In genomic region chr2:17436739-17437440, GRCm38 (mm10) we compare ENCODE assay signal across 28 mouse cellular contexts.
DNase-seq lines count a peak whose midpoint lies in the region; ATAC-seq lines count a peak whose summit lies in the region.
"Had no signal": no experiment of that assay in that cellular context is flagged by ENCODE, and none has a peak within 500 bp of the region (broad histone marks: within the 10 kb centered on the region; RNA-seq: fewer than 3 reads in every experiment).

No protein-coding gene starts in this region.

- no peak overlapping the region for H3K4me2 ChIP-seq in hindbrain, embryonic 12.5 days (replicated peaks)
- H3K4me2 ChIP-seq in hindbrain, embryonic 16.5 days (ENCODE audit: low read length) = no peak overlapping the region
- H3K4me2 ChIP-seq in forebrain, embryonic 13.5 days = no peak overlapping the region; the same call in 1 of the 2 replicates
- H3K4me2 ChIP-seq: embryonic facial prominence, embryonic 12.5 days; hindbrain, embryonic 13.5 days; kidney, embryonic 15.5 days; neural tube, embryonic 13.5 days; stomach, embryonic 15.5 days had no signal

- no peaks in the 10 kb centered on the region for H3K9me3 ChIP-seq in hindbrain, embryonic 12.5 days (replicated peaks)
- no peaks in the 10 kb centered on the region for H3K9me3 ChIP-seq in hindbrain, embryonic 16.5 days (ENCODE audit: control insufficient read depth, low read length)
- H3K9me3 ChIP-seq in forebrain, embryonic 13.5 days (replicated peaks) = no peaks in the 10 kb centered on the region
- H3K9me3 ChIP-seq: embryonic facial prominence, embryonic 12.5 days; heart, embryonic 10.5 days; hindbrain, embryonic 13.5 days; kidney, embryonic 15.5 days; limb, embryonic 10.5 days; megakaryocyte, embryonic 14.5 days; neural tube, embryonic 13.5 days; stomach, embryonic 15.5 days had no signal

- H3K4me3 ChIP-seq in hindbrain, embryonic 12.5 days = no peak overlapping the region
- no peak overlapping the region for H3K4me3 ChIP-seq in hindbrain, embryonic 16.5 days (ENCODE audit: low read length)
- no peak overlapping the region for H3K4me3 ChIP-seq in forebrain, embryonic 13.5 days
- H3K4me3 ChIP-seq: embryonic facial prominence, embryonic 12.5 days; heart, embryonic 10.5 days; hindbrain, embryonic 13.5 days; kidney, embryonic 15.5 days; limb, embryonic 10.5 days; megakaryocyte, embryonic 14.5 days; neural tube, embryonic 13.5 days; stomach, embryonic 15.5 days had no signal

- peaks cover 6% of the 10 kb centered on the region; the same call in 1 of the 2 replicates for H3K27me3 ChIP-seq in hindbrain, embryonic 12.5 days
- no peaks in the 10 kb centered on the region; the same call in 1 of the 2 replicates for H3K27me3 ChIP-seq in hindbrain, embryonic 16.5 days (replicated peaks; ENCODE audit: control insufficient read depth, insufficient read depth, low read length)
- H3K27me3 ChIP-seq in forebrain, embryonic 13.5 days = peaks cover 3% of the 10 kb centered on the region; the same call in 1 of the 2 replicates
- H3K27me3 ChIP-seq: embryonic facial prominence, embryonic 12.5 days; kidney, embryonic 15.5 days; megakaryocyte, embryonic 14.5 days; neural tube, embryonic 13.5 days; stomach, embryonic 15.5 days had no signal

- peak; percentile 7 for DNase-seq in embryo, embryonic 10 days (ENCODE audit: low spot score)
- DNase-seq in embryo, embryonic 9.5 days (ENCODE audit: extremely low spot score) = no peak
- peak; percentile 50 for DNase-seq in retina, embryonic 14.5 days (ENCODE audit: low spot score)
- no peak for DNase-seq in gastrocnemius, adult 8-10 months (ENCODE audit: low spot score in 2 of 2)
- DNase-seq in Muller cell, postnatal 12 days (ENCODE audit: inconsistent ontology term) = no peak
- DNase-seq: adrenal gland, postnatal 14 days; cerebellum, adult 11 months; cerebellum, postnatal 14 days; gastrocnemius, postnatal 36 days; kidney, postnatal 4 days; layer of hippocampus, adult 9-11 months; liver, postnatal 0 days; lung, postnatal 10 days; right cerebral cortex, postnatal 25 days; thymus, postnatal 14 days had no signal

- peak; percentile 79 for ATAC-seq in hindbrain, embryonic 12.5 days (ENCODE audit: low FRiP score)
- no peak for ATAC-seq in hindbrain, embryonic 16.5 days
- ATAC-seq in forebrain, embryonic 13.5 days = peak; percentile 69
- ATAC-seq: activated CD4-positive, CD25-positive, alpha-beta regulatory T cell, adult 4 months; intestine, embryonic 16.5 days; liver, postnatal 0 days had no signal

- H3K4me1 ChIP-seq in hindbrain, embryonic 12.5 days = peaks cover 8% of the 10 kb centered on the region
- H3K4me1 ChIP-seq in hindbrain, embryonic 16.5 days (ENCODE audit: control insufficient read depth, insufficient read depth, low read depth, low read length) = no peaks in the 10 kb centered on the region
- peaks cover 10% of the 10 kb centered on the region for H3K4me1 ChIP-seq in forebrain, embryonic 13.5 days
- H3K4me1 ChIP-seq: embryonic facial prominence, embryonic 12.5 days; heart, embryonic 10.5 days; kidney, embryonic 15.5 days; limb, embryonic 10.5 days; megakaryocyte, embryonic 14.5 days; neural tube, embryonic 13.5 days; stomach, embryonic 15.5 days had no signal

- WGBS in hindbrain, embryonic 12.5 days = 36% methylated on average over 10 of the region's 10 CpGs
- 39% methylated on average over 10 of the region's 10 CpGs for WGBS in hindbrain, embryonic 16.5 days
- 25% methylated on average over 10 of the region's 10 CpGs for WGBS in forebrain, embryonic 13.5 days

- no peak overlapping the region for H3K27ac ChIP-seq in hindbrain, embryonic 12.5 days
- H3K27ac ChIP-seq in hindbrain, embryonic 16.5 days (ENCODE audit: low read depth, low read length) = no peak overlapping the region
- H3K27ac ChIP-seq in forebrain, embryonic 13.5 days = no peak overlapping the region
- H3K27ac ChIP-seq: embryonic facial prominence, embryonic 12.5 days; heart, embryonic 10.5 days; hindbrain, embryonic 13.5 days; kidney, embryonic 15.5 days; limb, embryonic 10.5 days; neural tube, embryonic 13.5 days; stomach, embryonic 15.5 days had no signal

- H3K9ac ChIP-seq in hindbrain, embryonic 12.5 days = no peak overlapping the region
- no peak overlapping the region for H3K9ac ChIP-seq in hindbrain, embryonic 16.5 days (ENCODE audit: low read depth, low read length)
- no peak overlapping the region for H3K9ac ChIP-seq in forebrain, embryonic 13.5 days
- H3K9ac ChIP-seq: embryonic facial prominence, embryonic 12.5 days; hindbrain, embryonic 13.5 days; kidney, embryonic 15.5 days; liver, postnatal 0 days; neural tube, embryonic 13.5 days; stomach, embryonic 15.5 days had no signal

- no peaks in the 10 kb centered on the region for H3K36me3 ChIP-seq in hindbrain, embryonic 12.5 days
- H3K36me3 ChIP-seq in hindbrain, embryonic 16.5 days (ENCODE audit: control insufficient read depth, insufficient read depth, low read length) = no peaks in the 10 kb centered on the region
- H3K36me3 ChIP-seq in forebrain, embryonic 13.5 days (ENCODE audit: poor library complexity, severe bottlenecking) = no peaks in the 10 kb centered on the region
- H3K36me3 ChIP-seq: embryonic facial prominence, embryonic 12.5 days; hindbrain, embryonic 13.5 days; kidney, embryonic 15.5 days; limb, embryonic 10.5 days; neural tube, embryonic 13.5 days; stomach, embryonic 15.5 days had no signal

Comparison
In these comparisons a context has a peak if more than half of its experiments do, and no peak if none do; other contexts are left out.
1. DNase-seq: peak in embryo, embryonic 10 days (single experiment) and retina, embryonic 14.5 days (single experiment); none in embryo, embryonic 9.5 days (single experiment), gastrocnemius, adult 8-10 months (0 of 2) and Muller cell, postnatal 12 days (single experiment).